Mouse (Mus musculus): ENCODE results near the gene Lhfp.

DNA sequence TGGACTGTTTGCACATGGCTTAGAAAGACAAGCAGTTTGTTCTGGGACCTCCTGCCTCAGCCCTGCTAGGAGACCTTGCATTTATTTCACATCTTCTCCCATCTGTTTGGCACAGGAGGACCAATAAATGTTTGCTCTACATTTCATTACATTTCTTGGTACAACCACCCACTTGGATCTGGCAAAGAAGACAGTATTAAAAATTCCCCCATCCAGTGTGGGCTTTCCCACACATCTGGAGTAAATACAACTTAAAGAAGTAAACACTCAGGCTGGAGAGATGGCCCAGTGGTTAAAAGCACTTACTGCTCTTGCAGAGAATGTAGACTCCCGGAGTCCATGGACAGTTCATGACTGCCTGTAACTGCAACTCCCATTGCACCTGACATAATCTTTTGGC is 250.6 kb downstream of the Lhfp start:
- TF ChIP-seq CTCF (conservative IDR thresholded peaks at IDR 0.05; ENCODE audit: low read length) (no peak), NANOG (IDR thresholded peaks at IDR 0.05; ENCODE audit: borderline replicate concordance, low read length) (no peak), POU5F1 (IDR thresholded peaks at IDR 0.05; ENCODE audit: borderline replicate concordance, low read length) (no peak)

Data from E14TG2a.4 (cell line).